Mouse (Mus musculus) embryonic facial prominence, embryonic 15.5 days (tissue): ENCODE measurements around the gene Ulk3. TPM values are rescaled to one million over a fixed set of nuclear protein-coding genes. Genes with fewer than 3 reads are reported as not detected.

Experiments
- ATAC-seq: fragments of 200-750 bp; cut with Nextera tagmentation; 2 replicates; pipeline ENCODE4 v1.8.0; 2017; ENCODE audit warnings: low read depth, moderate TSS enrichment; ENCODE audit not compliant: insufficient number of reproducible peaks, low FRiP score, low TSS enrichment
- H3K27ac ChIP-seq: fragments of 300-500 bp; sonication (generic); replicated peaks from 2 replicates; pipeline ENCODE4 v1.5.1; 2015; ENCODE audit warnings: mild to moderate bottlenecking, inconsistent platforms
- H3K27me3 ChIP-seq: fragments of 300-500 bp; sonication (generic); 2 replicates; pipeline ENCODE4 v1.6.1; 2015; ENCODE audit warnings: inconsistent platforms
- H3K36me3 ChIP-seq: fragments of 300-500 bp; sonication (generic); 2 replicates; pipeline ENCODE4 v1.6.1; 2015; ENCODE audit warnings: mild to moderate bottlenecking, inconsistent platforms
- H3K4me1 ChIP-seq: fragments of 300-500 bp; sonication (generic); 2 replicates; pipeline ENCODE4 v1.6.1; 2015; ENCODE audit warnings: inconsistent platforms
- H3K4me2 ChIP-seq: fragments of 300-500 bp; sonication (generic); replicated peaks from 2 replicates; pipeline ENCODE4 v1.6.1; 2015; ENCODE audit warnings: mild to moderate bottlenecking, inconsistent platforms
- H3K4me3 ChIP-seq: fragments of 300-500 bp; sonication (generic); replicated peaks from 2 replicates; pipeline ENCODE4 v1.5.1; 2015; ENCODE audit warnings: mild to moderate bottlenecking, inconsistent platforms
- H3K9ac ChIP-seq: fragments of 300-500 bp; sonication (generic); 2 replicates; pipeline ENCODE4 v1.6.1; 2015; ENCODE audit warnings: inconsistent platforms
- H3K9me3 ChIP-seq: fragments of 300-500 bp; sonication (generic); replicated peaks from 2 replicates; pipeline ENCODE4 v1.6.1; 2016; ENCODE audit warnings: inconsistent platforms
- WGBS: fragments of 180-500 bp; shearing (Covaris S2); methylation state at CpG from one replicate; pipeline ENCODE4 v1.1.7; 2015; 5-methylcytosine and 5-hydroxymethylcytosine counted together
- polyA plus RNA-seq: library from polyadenylated mRNA; unstranded; fragments of >200 nt; fragmentation: Nextera tagmentation; extraction: Ambion mirVana; gene quantifications from 2 replicates; pipeline ENCODE4 v1.2.1, GENCODE M21; 2015

Ulk3 gene
- polyA plus RNA-seq = 22.7 and 28.5 TPM in 2 replicates

- Histone ChIP-seq H3K4me3 (peak within 1 kb of the TSS; percentile 83), H3K4me1 (peaks cover 20% of the 10 kb centered on the region), H3K9ac (peak within 1 kb of the TSS; percentile 70), H3K36me3 (peaks cover 50% of the 10 kb centered on the region), H3K27ac (peak within 1 kb of the TSS; percentile 88), H3K4me2 (peak within 1 kb of the TSS; percentile 79), H3K9me3 (no peaks in the 10 kb centered on the region), H3K27me3 (no peaks in the 10 kb centered on the region)
- ATAC-seq = peak; percentile 86
- WGBS = under 1% methylated on average over 58 of the region's 58 CpGs
These were observed at the start of gene Ulk3 for GRCm38 (mm10) chr9:57589224-57590126. Ulk3 (plus strand) TSS chr9:57589452.

- H3K4me1 ChIP-seq = peaks cover 23% of the 10 kb centered on the region
- H3K9me3 ChIP-seq = no peaks in the 10 kb centered on the region
- H3K9ac ChIP-seq = no peak overlapping the region
- peaks cover 52% of the 10 kb centered on the region for H3K36me3 ChIP-seq
- H3K4me2 ChIP-seq = no peak overlapping the region
- H3K4me3 ChIP-seq = no peak overlapping the region
- no peak for ATAC-seq
- no peak overlapping the region for H3K27ac ChIP-seq
- H3K27me3 ChIP-seq = no peaks in the 10 kb centered on the region
- WGBS = 89% methylated on average over 2 of the region's 2 CpGs
These were observed 49.7 kb upstream of the Ulk3 start for GRCm38 (mm10) chr9:57539550-57539949.

- Histone ChIP-seq H3K4me3 (no peak overlapping the region), H3K27me3 (no peaks in the 10 kb centered on the region)
- WGBS = 0% methylated on average over 1 of the region's 1 CpGs
These were observed 47.9 kb upstream of the Ulk3 start for GRCm38 (mm10) chr9:57541312-57541711.

GRCm38 (mm10) chr9:57543951-57544350 lies 45.3 kb upstream of the Ulk3 start:
- no peak overlapping the region for H3K4me3 ChIP-seq
- H3K4me1 ChIP-seq = peaks cover 8% of the 10 kb centered on the region; the same call in 1 of the 2 replicates
- H3K9ac ChIP-seq = no peak overlapping the region
- H3K36me3 ChIP-seq = peaks cover 86% of the 10 kb centered on the region
- H3K27ac ChIP-seq = no peak overlapping the region
- 78% methylated on average over 3 of the region's 3 CpGs for WGBS
- H3K4me2 ChIP-seq = no peak overlapping the region
- H3K9me3 ChIP-seq = no peaks in the 10 kb centered on the region
- ATAC-seq = no peak
- no peaks in the 10 kb centered on the region for H3K27me3 ChIP-seq

More at GRCm38 (mm10) chr9:57541312-57541711, 47.9 kb upstream of the Ulk3 start:
- no peak for ATAC-seq
- Histone ChIP-seq H3K36me3 (peaks cover 69% of the 10 kb centered on the region), H3K4me2 (no peak overlapping the region), H3K27ac (no peak overlapping the region), H3K9me3 (no peaks in the 10 kb centered on the region), H3K4me1 (peaks cover 23% of the 10 kb centered on the region), H3K9ac (no peak overlapping the region)

GRCm38 (mm10) chr9:57547287-57547686 lies 42.0 kb upstream of the Ulk3 start:
- Histone ChIP-seq H3K27me3 (no peaks in the 10 kb centered on the region), H3K4me2 (no peak overlapping the region), H3K27ac (no peak overlapping the region), H3K36me3 (peaks cover 68% of the 10 kb centered on the region), H3K9ac (no peak overlapping the region), H3K4me1 (peaks cover 7% of the 10 kb centered on the region), H3K9me3 (no peaks in the 10 kb centered on the region), H3K4me3 (no peak overlapping the region)
- WGBS = 81% methylated on average over 5 of the region's 5 CpGs
- ATAC-seq = no peak

- H3K27ac ChIP-seq = no peak overlapping the region
- ATAC-seq = no peak
- H3K9ac ChIP-seq = no peak overlapping the region
- H3K4me2 ChIP-seq = no peak overlapping the region
- no peak overlapping the region for H3K4me3 ChIP-seq
- no peaks in the 10 kb centered on the region for H3K27me3 ChIP-seq
- peaks cover 7% of the 10 kb centered on the region for H3K4me1 ChIP-seq
- H3K9me3 ChIP-seq = no peaks in the 10 kb centered on the region
- peaks cover 62% of the 10 kb centered on the region for H3K36me3 ChIP-seq
- 86% methylated on average over 11 of the region's 11 CpGs for WGBS
These were observed 41.4 kb upstream of the Ulk3 start for GRCm38 (mm10) chr9:57547869-57548268.

- Histone ChIP-seq H3K4me3 (no peak overlapping the region), H3K27ac (no peak overlapping the region), H3K27me3 (no peaks in the 10 kb centered on the region), H3K9ac (no peak overlapping the region), H3K4me2 (no peak overlapping the region), H3K36me3 (peaks cover 49% of the 10 kb centered on the region), H3K4me1 (peaks cover 7% of the 10 kb centered on the region), H3K9me3 (no peaks in the 10 kb centered on the region)
- WGBS = 94% methylated on average over 4 of the region's 4 CpGs
- no peak for ATAC-seq
These were observed 40.1 kb upstream of the Ulk3 start for GRCm38 (mm10) chr9:57549186-57549585.

- Histone ChIP-seq H3K36me3 (peaks cover 39% of the 10 kb centered on the region), H3K9me3 (no peaks in the 10 kb centered on the region), H3K9ac (no peak overlapping the region), H3K4me3 (no peak overlapping the region), H3K27ac (0 out of 2 replicates have a peak overlapping the region, but pooled peaks have one; percentile 17), H3K4me1 (peaks cover 7% of the 10 kb centered on the region), H3K4me2 (no peak overlapping the region), H3K27me3 (no peaks in the 10 kb centered on the region)
- peak; percentile 34 for ATAC-seq
- 73% methylated on average over 11 of the region's 11 CpGs for WGBS
These were observed 39.0 kb upstream of the Ulk3 start for GRCm38 (mm10) chr9:57550126-57550862.

- WGBS = 3% methylated on average over 28 of the region's 28 CpGs
- no peak within 1 kb of the TSS for H3K27ac ChIP-seq
- ATAC-seq = no peak
These were observed 36.9 kb upstream of the Ulk3 start, which contains the start of gene Mpi for GRCm38 (mm10) chr9:57552139-57552887. Mpi (minus strand) TSS chr9:57552763.

GRCm38 (mm10) chr9:57553119-57553518 lies 36.1 kb upstream of the Ulk3 start:
- Histone ChIP-seq H3K4me3 (no peak overlapping the region), H3K9me3 (no peaks in the 10 kb centered on the region), H3K9ac (0 out of 2 replicates have a peak overlapping the region, but pooled peaks have one; percentile 40), H3K4me2 (no peak overlapping the region), H3K36me3 (peaks cover 18% of the 10 kb centered on the region), H3K4me1 (peaks cover 7% of the 10 kb centered on the region), H3K27ac (no peak overlapping the region), H3K27me3 (no peaks in the 10 kb centered on the region)
- no peak for ATAC-seq
- WGBS = 74% methylated on average over 11 of the region's 11 CpGs

More at GRCm38 (mm10) chr9:57552139-57552887, 36.9 kb upstream of the Ulk3 start, which contains the start of gene Mpi:
- Histone ChIP-seq H3K4me1 (peaks cover 7% of the 10 kb centered on the region), H3K9me3 (no peaks in the 10 kb centered on the region), H3K27me3 (no peaks in the 10 kb centered on the region), H3K9ac (peak within 1 kb of the TSS; percentile 40), H3K4me3 (peak within 1 kb of the TSS; percentile 63), H3K4me2 (peak within 1 kb of the TSS; percentile 66), H3K36me3 (peaks cover 25% of the 10 kb centered on the region)
